Mouse (Mus musculus): ENCODE measurements around the gene E130114P18Rik.

DNA sequence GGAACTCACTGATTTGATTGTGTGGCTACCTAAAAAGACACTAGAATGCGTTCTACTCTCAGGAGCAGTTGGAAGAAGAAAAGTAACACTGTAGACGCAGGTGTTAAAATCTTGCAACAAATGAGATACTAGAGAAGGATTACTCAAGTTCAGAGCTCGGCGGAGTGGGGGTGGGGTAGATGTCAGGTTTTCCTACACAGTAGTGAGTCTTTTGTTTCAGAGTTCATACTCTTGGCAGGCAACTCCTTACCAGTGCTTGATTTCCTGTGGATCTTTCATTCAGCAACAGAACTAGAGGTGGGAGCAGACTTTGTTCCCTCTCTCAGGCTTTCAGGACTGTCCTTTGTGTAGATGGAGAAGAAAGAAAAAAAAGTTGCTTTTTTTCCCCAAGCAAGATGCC, 46.6 kb upstream of the E130114P18Rik start:
- TF ChIP-seq CTCF (IDR thresholded peaks at IDR 0.05; ENCODE audit: borderline replicate concordance, insufficient read depth, low read depth, low read length) (no peak), POLR2A (IDR thresholded peaks at IDR 0.05; ENCODE audit: borderline replicate concordance, insufficient read depth, low read length) (no peak)
